Mouse (Mus musculus) megakaryocyte-erythroid progenitor cell, adult 5-6 weeks (primary cell): ENCODE measurements at regions not wholly inside any gene's neighbourhood (a gene's known extent, or its start where the extent isn't known, plus 50 kb on each side); places are given as distances from the start of the nearest gene placed in this dataset.
A peak's percentile ranks its signal among the peaks of the same experiment; 100 is the strongest.

Experiments
- ATAC-seq: replicated peaks from 2 replicates; pipeline ENCODE4 v1.8.0; 2016; ENCODE audit warnings: mild to moderate bottlenecking, inconsistent platforms; ENCODE audit not compliant: severe bottlenecking, poor library complexity, low FRiP score, low TSS enrichment

DNA sequence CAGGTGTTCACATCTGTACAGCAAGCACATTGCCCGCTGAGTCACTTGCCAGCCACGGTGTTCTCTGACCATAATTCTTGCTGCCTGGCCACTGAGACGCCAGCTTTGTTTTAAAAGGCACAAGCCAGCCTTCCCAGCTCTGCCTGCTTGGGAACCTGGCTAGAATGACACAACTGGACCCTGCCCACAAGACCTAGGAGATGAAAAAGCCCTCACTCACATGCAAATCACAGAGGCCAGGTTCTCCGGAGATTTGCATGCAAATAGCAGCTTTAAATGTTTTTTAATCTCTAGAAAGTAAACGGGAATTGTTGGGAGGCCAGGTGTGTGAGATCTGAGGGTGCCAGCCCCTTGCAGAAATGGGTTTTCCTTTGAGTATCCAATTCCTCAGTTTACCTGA lies 71.9 kb downstream of the 1810010D01Rik start:
- ATAC-seq: no peak

DNA sequence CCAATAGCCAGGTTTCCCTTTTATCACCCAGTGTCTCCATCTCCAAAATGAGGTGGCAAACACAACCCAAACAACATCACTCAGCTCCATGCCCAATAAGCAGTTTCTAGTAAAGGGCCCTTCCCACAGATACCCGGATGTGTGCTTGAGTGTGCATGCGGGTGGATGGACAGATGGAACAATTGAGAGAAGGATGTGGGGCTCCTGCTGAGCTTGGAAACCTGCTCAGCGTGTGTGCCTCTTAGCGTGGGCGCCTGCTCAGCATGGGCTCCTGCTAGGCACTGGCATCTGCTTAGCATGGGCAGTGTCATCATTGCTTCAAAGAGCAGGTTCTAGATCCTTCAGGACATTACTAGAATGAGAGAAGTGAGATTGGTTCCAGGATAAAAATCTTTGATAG lies 75.4 kb downstream of the 1810010D01Rik start:
- no peak for ATAC-seq

DNA sequence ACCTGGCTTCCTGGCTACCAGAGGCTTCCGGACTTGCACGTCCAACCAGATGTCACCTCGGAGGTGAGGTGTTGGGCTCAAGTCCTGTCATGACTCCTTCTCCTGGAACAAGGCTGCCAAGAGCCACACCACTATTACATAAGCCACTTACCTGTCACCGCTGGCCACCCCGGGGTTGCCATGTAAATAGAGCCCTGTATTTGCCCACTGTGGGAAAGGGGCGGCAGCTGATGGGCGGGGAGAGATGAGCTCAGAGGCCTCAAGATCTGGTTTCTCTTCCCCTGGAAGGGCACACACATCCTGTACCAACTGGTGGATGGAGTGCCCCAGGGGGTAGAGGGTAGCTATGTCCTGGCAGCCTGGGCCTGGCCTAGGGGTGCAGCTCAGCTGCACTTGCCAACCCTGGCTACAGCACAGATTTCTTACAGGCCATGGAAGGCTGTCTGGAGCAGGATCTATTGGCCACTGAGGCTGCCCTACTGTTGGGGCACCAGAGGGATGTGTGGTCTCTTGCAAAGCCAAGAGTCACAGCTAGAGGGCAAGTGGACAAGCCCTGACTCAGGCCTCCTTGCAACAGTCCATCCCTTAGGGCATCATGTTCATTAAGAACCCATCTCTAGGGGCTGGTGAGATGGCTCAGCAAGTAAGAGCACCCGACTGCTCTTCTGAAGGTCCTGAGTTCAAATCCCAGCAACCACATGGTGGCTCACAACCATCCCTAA lies 76.3 kb downstream of the 1810010D01Rik start:
- 0 out of 2 replicates have a peak, but pooled peaks have one; percentile 32 for ATAC-seq

DNA sequence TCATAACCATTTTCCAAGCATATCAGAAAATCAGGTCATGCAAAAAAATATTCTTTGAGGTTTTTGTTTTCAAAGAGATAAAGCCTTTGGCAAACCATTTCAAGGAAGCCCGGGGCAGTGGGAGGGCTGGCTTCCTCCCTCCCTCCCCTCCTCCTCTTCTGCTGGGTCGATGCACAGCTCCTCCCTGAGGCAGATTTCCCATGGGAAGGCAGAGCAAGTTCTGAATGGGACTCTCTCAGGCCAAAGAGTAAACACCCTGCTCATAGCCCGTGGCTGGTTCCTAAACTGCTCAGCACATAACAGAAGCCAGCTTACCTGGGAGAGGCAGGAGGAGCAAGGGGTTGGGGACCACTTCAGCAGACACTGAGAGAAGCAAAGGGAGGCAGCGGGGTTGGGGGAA lies 77.9 kb downstream of the 1810010D01Rik start:
- ATAC-seq: no peak

DNA sequence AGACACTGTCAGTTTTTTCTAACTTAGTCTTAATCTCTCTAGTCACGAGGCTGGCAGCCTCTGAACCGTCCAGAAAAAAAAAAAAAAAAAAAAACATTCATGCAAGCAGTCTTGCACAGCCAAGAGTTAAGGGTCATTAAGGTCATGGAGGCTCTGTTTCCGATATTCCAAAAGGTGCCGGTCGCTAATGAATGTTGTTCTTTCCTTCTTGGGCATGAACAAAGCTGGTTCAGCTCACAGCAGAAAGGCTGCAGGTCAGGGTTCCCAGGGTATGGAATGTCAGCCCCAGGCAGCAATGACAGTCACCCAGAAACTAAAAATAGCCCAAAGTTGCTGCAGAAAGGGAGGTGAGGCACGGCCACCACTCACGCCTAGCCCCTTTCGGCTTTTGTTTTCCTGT lies 80.3 kb downstream of the 1810010D01Rik start:
- ATAC-seq: no peak

- ATAC-seq: no peak
Observed at GRCm38 (mm10) chr7:145127180-145127579, 80.7 kb downstream of the 1810010D01Rik start.

- peak; percentile 67 for ATAC-seq
Observed at GRCm38 (mm10) chr7:145123996-145124601, 83.8 kb downstream of the 1810010D01Rik start.

DNA sequence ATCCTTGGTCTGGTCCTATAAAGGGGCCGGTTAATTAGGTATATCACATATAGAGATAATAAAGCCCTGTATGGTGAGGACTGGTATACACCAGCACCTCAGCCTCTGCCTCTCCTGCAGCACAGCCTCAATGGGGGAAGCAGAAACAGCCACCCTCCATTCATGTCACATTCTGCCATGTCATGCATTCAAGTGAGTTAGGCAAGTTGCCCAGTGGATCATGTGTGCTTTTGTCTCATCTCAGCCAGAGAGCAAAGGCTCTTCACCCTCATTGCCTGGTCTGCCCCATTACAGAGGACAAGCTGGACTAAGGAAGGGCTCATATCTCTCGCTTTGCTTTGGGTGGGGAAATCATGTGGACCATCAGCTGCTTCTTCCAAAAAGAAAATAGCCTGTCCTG lies 85.4 kb downstream of the 1810010D01Rik start:
- ATAC-seq: peak; percentile 64

- no peak for ATAC-seq
Observed at GRCm38 (mm10) chr7:145118406-145118805, 89.5 kb downstream of the 1810010D01Rik start.

- ATAC-seq: no peak
Observed at GRCm38 (mm10) chr7:145114660-145115059, 93.3 kb downstream of the 1810010D01Rik start.

DNA sequence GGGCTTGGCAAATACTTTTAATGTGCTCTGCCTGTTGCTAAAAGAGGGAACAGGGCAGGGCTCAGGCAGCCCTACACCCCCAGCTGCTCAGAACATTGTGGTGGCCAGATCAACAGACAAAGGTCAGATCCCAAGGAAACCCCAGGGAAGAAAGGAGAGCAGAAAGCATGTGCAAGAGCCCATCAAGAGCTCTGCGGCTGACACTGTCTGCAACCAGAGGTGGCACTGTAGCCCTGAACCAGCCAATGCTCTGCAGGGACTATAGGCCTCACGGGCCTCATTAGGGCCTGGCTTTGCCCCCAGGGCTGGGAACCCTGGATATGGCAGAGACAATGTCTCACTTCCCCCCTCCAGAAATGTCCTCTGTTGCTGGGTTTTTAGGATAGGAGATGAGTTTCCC lies 93.8 kb downstream of the 1810010D01Rik start:
- ATAC-seq: no peak

DNA sequence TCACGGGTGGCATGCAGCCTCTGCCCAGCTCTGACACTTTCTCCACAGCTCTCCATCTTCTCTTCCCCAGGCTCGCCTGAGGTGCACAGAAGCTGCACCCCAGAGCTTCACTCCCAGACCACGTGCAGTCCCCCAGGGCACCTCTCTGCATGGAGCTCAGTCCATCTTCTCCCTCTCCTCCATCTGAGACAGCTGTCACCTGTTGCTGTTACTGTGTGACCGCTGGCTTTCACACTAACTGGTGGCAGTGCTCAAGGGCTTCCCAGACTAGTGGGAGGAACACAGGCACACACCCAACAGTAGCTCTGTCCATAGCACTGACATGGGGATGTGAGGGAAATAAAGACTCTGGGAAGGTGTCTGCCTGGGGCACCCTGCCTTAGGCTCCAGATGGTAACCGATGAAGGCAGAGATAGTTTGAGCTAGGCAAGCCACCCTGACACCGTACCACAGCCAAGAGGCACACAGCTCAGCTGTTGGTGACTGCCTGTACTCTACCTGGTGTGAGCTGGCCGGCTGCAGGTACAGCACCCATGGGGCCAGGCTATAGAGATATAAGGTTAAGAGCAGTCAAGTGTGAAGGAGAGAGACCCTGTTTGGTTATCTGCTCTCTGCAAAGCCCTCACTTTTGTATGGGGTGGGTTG lies 94.9 kb downstream of the 1810010D01Rik start:
- no peak for ATAC-seq

- ATAC-seq: no peak
Observed at GRCm38 (mm10) chr7:145112146-145112830, 95.6 kb downstream of the 1810010D01Rik start.

DNA sequence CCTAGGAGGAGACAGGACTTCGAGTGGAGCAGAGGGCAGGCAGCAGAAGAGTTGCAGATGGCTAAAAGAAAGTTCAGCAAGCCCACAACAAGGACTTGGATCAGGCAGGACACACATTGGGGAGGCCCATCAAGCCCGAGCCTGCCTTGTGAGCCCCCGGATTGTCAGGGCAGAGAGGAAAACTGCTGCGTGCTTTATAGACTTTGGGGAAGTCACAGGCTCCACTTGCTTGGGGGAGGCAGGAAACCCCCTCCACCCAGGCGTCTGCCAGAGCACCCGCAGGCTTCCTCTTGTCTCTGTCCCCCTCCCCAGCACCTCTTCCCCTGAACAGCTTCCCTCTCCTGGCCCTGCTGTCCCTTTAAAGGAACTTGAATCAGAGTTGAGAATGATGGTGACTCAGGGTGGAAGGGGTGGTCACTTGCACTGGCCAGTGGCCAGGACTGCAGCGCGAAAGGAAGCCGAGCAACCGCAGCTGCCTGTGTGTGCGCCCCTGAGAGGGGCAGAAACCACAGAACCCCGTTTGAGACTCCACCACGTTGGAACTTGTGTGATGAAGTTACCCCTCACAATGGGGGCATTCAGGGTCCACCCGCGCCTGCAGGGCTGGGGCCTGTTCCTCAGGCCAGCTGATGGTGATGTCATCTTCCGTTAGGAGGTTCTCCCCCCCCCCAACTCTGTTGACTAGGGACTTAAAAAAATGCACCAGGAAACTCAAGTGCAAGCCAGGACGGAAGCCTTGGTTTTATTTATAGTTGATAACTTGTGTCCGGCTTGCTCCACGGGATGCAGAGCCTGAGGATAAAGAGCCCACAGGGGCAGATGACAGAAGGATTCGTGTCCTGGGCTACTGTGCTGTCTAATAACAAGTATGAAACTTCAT lies 96.4 kb downstream of the 1810010D01Rik start:
- ATAC-seq: no peak

DNA sequence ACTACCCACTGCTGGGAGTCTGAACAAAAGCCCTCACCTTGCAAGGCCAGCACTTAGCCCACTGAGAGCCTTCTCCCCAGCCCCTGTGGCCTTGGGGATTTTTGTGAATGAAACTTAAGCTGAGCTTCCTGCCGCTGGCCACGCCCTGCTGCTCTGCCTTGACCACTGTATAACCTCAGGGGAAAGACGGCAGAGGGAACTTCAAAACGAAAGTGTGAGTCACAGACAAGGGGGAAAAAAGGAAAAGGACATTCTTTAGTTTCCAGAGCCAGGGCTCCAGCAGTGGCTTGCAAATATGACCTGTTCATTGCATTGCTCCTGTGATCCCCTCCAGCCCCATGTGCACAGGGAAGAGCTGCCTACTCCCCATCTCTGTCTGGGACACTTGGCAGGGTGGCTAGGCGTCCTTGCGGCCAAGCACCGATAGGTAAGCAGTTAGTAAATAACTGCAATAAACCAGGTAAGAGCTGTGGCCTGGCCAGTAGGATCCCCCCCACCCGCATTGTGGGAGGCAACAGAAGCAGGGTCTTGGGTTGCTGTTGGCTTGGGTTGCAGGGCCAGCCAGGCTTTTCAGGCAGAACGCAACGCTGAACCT lies 97.2 kb downstream of the 1810010D01Rik start:
- ATAC-seq: no peak

- ATAC-seq: no peak
Observed at GRCm38 (mm10) chr7:145110028-145110427, 97.9 kb downstream of the 1810010D01Rik start.

GRCm38 (mm10) chr7:145109471-145109870 lies 98.4 kb downstream of the 1810010D01Rik start:
- ATAC-seq: no peak

GRCm38 (mm10) chr7:145108994-145109393 lies 98.9 kb downstream of the 1810010D01Rik start:
- no peak for ATAC-seq

GRCm38 (mm10) chr7:145107575-145108170 lies 100.2 kb downstream of the 1810010D01Rik start:
- no peak for ATAC-seq
